8 mouse cellular contexts compared by ENCODE assay signal in genomic region chr11:104624791-104625391, GRCm38 (mm10). TPM values are rescaled to one million over a fixed set of nuclear protein-coding genes. Genes with fewer than 3 reads are reported as not detected.
A peak's percentile ranks its signal among the peaks of the same experiment; 100 is the strongest.
DNase-seq lines count a peak whose midpoint lies in the region; ATAC-seq lines count a peak whose summit lies in the region.

No protein-coding gene starts in this region.

- no peak overlapping the region for H3K4me3 ChIP-seq in midbrain, embryonic 10.5 days
- no peak overlapping the region for H3K4me3 ChIP-seq in midbrain, embryonic 15.5 days
- no peak overlapping the region for H3K4me3 ChIP-seq in heart, embryonic 11.5 days (ENCODE audit: low read depth, low read length)
- H3K4me3 ChIP-seq in liver, embryonic 13.5 days (replicated peaks): no peak overlapping the region

- peak; percentile 36 for DNase-seq in midbrain, embryonic 10.5 days (ENCODE audit: low spot score)
- DNase-seq in cerebellum, adult 9-11 months: peak; percentile 71
- no peak for DNase-seq in liver, embryonic 13.5 days
- no peak for DNase-seq in layer of hippocampus, adult 9-11 months
- DNase-seq in spleen, postnatal 14 days (ENCODE audit: low spot score in 2 of 2): no peak
- DNase-seq in right cerebral cortex, postnatal 4 days: no peak

- no peak overlapping the region for H3K4me2 ChIP-seq in midbrain, embryonic 15.5 days
- no peak overlapping the region for H3K4me2 ChIP-seq in heart, embryonic 11.5 days
- no peak overlapping the region for H3K4me2 ChIP-seq in liver, embryonic 13.5 days

- WGBS in midbrain, embryonic 10.5 days: 56% methylated on average over 6 of the region's 6 CpGs
- WGBS in midbrain, embryonic 15.5 days: 57% methylated on average over 6 of the region's 6 CpGs
- WGBS in heart, embryonic 11.5 days (ENCODE audit: insufficient replicate concordance): 26% methylated on average over 6 of the region's 6 CpGs
- 51% methylated on average over 6 of the region's 6 CpGs for WGBS in liver, embryonic 13.5 days (ENCODE audit: insufficient replicate concordance)

- no peak for ATAC-seq in midbrain, embryonic 15.5 days (replicated peaks)
- no peak for ATAC-seq in heart, embryonic 11.5 days (replicated peaks; ENCODE audit: insufficient number of reproducible peaks, low FRiP score, low TSS enrichment)
- no peak for ATAC-seq in liver, embryonic 13.5 days (ENCODE audit: low read depth)

- no peaks in the 10 kb centered on the region for H3K9me3 ChIP-seq in midbrain, embryonic 10.5 days (replicated peaks)
- no peaks in the 10 kb centered on the region for H3K9me3 ChIP-seq in midbrain, embryonic 15.5 days
- no peaks in the 10 kb centered on the region for H3K9me3 ChIP-seq in heart, embryonic 11.5 days (replicated peaks; ENCODE audit: control insufficient read depth, low read length)
- no peaks in the 10 kb centered on the region for H3K9me3 ChIP-seq in liver, embryonic 13.5 days (replicated peaks)

- peaks cover 44% of the 10 kb centered on the region for H3K4me1 ChIP-seq in midbrain, embryonic 10.5 days
- no peaks in the 10 kb centered on the region for H3K4me1 ChIP-seq in midbrain, embryonic 15.5 days
- H3K4me1 ChIP-seq in heart, embryonic 11.5 days (ENCODE audit: control insufficient read depth, insufficient read depth, low read length): peaks cover 23% of the 10 kb centered on the region
- peaks cover 78% of the 10 kb centered on the region for H3K4me1 ChIP-seq in liver, embryonic 13.5 days (replicated peaks)

- H3K27ac ChIP-seq in midbrain, embryonic 10.5 days (replicated peaks): peak overlapping the region; percentile 65
- no peak overlapping the region for H3K27ac ChIP-seq in midbrain, embryonic 15.5 days
- H3K27ac ChIP-seq in heart, embryonic 11.5 days (ENCODE audit: low read depth, low read length): 0 out of 2 replicates have a peak overlapping the region, but pooled peaks have one; percentile 29
- H3K27ac ChIP-seq in liver, embryonic 13.5 days: peak overlapping the region; percentile 51

- no peaks in the 10 kb centered on the region for H3K27me3 ChIP-seq in midbrain, embryonic 10.5 days (ENCODE audit: low read depth, poor library complexity, severe bottlenecking)
- H3K27me3 ChIP-seq in midbrain, embryonic 15.5 days (replicated peaks): no peaks in the 10 kb centered on the region
- no peaks in the 10 kb centered on the region for H3K27me3 ChIP-seq in heart, embryonic 11.5 days (ENCODE audit: control insufficient read depth, insufficient read depth, low read length)
- H3K27me3 ChIP-seq in liver, embryonic 13.5 days: 0 out of 2 replicates have a peak, but pooled peaks cover 2% of the 10 kb centered on the region

- no peak overlapping the region for H3K9ac ChIP-seq in midbrain, embryonic 15.5 days
- H3K9ac ChIP-seq in heart, embryonic 11.5 days (ENCODE audit: low read depth, low read length): no peak overlapping the region
- H3K9ac ChIP-seq in liver, embryonic 13.5 days: 0 out of 2 replicates have a peak overlapping the region, but pooled peaks have one; percentile 5

- no peaks in the 10 kb centered on the region for H3K36me3 ChIP-seq in midbrain, embryonic 10.5 days
- no peaks in the 10 kb centered on the region for H3K36me3 ChIP-seq in midbrain, embryonic 15.5 days (replicated peaks)
- H3K36me3 ChIP-seq in heart, embryonic 11.5 days (ENCODE audit: control insufficient read depth, insufficient read depth, low read length): no peaks in the 10 kb centered on the region
- no peaks in the 10 kb centered on the region for H3K36me3 ChIP-seq in liver, embryonic 13.5 days

RNA-seq across cellular contexts. Expression of gene Itgb3, which starts 17.1 kb away (rescaled TPM):
- polyA plus RNA-seq in midbrain, embryonic 10.5 days (2016; fragmentation: Nextera tagmentation; extraction: Ambion mirVana): 3.7 and 4.7 TPM in 2 replicates
- 0.72 and 0.80 TPM in 2 replicates for polyA plus RNA-seq in midbrain, embryonic 15.5 days (2015; fragmentation: Nextera tagmentation; extraction: Ambion mirVana)
- polyA plus RNA-seq in heart, embryonic 11.5 days (2014; fragmentation: Nextera tagmentation; extraction: Ambion mirVana): 3.9 and 4.6 TPM in 2 replicates
- polyA plus RNA-seq in liver, embryonic 13.5 days (2015; fragmentation: Nextera tagmentation; extraction: Ambion mirVana): 16.5 and 21.4 TPM in 2 replicates

Comparison
In these comparisons a context has a peak if more than half of its experiments do, and no peak if none do; other contexts are left out.
1. DNase-seq: peak in midbrain, embryonic 10.5 days (single experiment) and cerebellum, adult 9-11 months (single experiment); none in liver, embryonic 13.5 days (single experiment), layer of hippocampus, adult 9-11 months (single experiment), spleen, postnatal 14 days (0 of 2) and right cerebral cortex, postnatal 4 days (single experiment).